Mouse (Mus musculus): Measurements from ENCODE around the gene Pramel1. TPM values are rescaled to one million over a fixed set of nuclear protein-coding genes. Genes with fewer than 3 reads are reported as not detected.

The Pramel1 gene
- polyA plus RNA-seq, 1 experiment from 2014 or later = not detected

DNA sequence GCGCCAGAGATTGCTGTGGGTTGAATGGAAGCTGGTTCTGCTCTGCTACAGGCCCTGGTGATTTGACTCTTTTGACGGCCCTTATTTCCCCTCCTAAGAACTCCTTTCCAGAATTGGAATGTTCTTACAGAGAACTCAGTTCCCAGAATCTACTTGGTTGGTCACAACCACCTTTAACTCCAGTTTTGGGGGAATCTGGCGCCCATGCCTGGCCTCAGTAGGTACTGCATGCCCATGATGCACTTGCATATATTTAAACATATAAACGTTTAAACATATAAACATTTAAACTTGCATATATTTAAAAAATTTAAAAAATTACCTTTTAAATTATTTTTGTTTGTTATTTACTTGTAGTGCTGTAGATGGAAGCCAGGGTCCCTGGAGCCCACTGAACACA is 10.6 kb upstream of the Pramel1 start:
- ATAC-seq = no peak
- Histone ChIP-seq H3K27ac (ENCODE audit: low read length) (no peak overlapping the region), H3K27me3 (replicated peaks; ENCODE audit: insufficient read depth, low read length) (no peaks in the 10 kb centered on the region), H3K36me3 (ENCODE audit: insufficient read depth, low read length) (no peaks in the 10 kb centered on the region), H3K9me3 (ENCODE audit: low read length) (no peaks in the 10 kb centered on the region), H3K4me1 (ENCODE audit: insufficient read depth, low read depth, low read length) (no peaks in the 10 kb centered on the region), H3K4me2 (replicated peaks; ENCODE audit: low read depth, low read length) (no peak overlapping the region), H3K4me3 (ENCODE audit: low read depth, low read length) (no peak overlapping the region), H3K9ac (replicated peaks; ENCODE audit: low read depth) (no peak overlapping the region)
- no peak for DNase-seq (ENCODE audit: low spot score)
- WGBS = 36% methylated on average over 4 of the region's 4 CpGs
- TF ChIP-seq EP300 (IDR thresholded peaks at IDR 0.05) (no peak), CTCF (IDR thresholded peaks at IDR 0.05) (peak; percentile 52)

DNA sequence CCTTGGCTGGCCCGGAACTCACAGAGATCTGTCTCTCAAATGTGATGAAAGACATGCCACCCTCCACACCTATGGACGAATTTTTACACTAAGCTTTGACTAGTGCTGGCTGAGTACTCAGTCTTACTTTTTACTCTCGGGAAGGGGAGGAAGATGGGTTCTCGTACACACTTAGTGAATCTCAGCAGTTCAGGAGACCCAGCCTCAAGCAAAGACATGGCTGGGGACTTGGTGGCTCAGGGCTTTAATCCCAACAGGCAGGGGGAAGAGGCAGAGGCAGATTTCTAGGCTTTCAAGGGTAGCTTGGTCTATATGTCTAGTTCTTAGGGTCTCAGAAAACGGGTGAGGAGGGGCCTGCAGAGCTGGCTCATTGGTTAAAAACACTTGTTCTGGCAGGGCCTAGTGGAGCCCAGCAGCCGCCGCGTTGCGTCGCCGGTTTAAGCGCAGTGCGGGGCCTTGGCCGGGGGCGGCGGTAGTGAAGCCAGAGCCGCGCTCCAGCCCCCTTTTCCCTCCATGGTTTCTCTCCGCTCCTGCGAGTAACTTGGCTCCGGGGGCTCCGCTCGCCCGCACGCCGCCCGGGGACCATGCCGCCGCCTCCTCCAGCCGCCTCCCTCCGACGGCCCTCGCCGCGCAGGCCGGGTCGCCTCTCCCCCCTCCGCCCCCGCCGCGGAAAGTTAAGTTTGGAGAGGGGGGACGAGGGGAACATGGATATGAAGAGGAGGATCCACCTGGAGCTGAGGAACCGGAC is 5.1 kb upstream of the Pramel1 start:
- Histone ChIP-seq H3K36me3 (ENCODE audit: insufficient read depth, low read length) (no peaks in the 10 kb centered on the region), H3K4me3 (ENCODE audit: low read depth, low read length) (peak overlapping the region; percentile 30)

DNA sequence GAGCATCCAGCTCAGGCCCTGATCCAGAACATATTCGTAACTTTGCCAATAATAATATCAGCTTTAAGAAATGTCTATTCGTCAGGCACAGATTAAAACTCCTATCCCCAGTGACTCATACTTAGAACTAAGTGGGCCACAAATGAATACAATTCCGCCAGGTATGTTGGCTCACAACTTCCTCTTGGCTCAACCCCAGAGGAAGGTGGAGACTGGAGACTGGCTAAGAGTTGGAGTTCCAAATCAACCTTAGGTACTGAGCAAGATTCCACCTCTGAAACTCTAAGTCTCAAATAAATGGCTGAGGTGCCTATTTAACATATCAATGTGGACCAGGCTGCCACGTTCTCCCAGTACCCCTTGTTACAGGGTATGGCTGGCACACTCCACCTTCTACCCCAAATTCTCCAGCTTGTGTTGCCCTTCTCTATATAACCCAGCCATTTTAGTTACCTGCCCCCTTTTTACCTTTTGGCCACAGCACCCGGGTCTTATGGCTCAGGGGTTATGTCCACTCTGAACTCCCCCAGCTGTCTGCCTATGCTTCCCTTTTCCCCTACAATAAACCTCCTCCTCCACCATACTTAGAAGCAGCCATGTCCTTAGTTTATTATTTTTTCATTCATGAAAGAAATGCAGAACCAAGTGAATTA is 17.5 kb downstream of the Pramel1 start:
- peak overlapping the region; percentile 90 for H3K27ac ChIP-seq (ENCODE audit: low read length)

More for the DNA sequence above, 5.1 kb upstream of the Pramel1 start:
- H3K4me1 ChIP-seq (ENCODE audit: insufficient read depth, low read depth, low read length) = no peaks in the 10 kb centered on the region
- peak; percentile 62 for DNase-seq (ENCODE audit: low spot score)
- H3K4me2 ChIP-seq (replicated peaks; ENCODE audit: low read depth, low read length) = peak overlapping the region; percentile 53
- no peak for TF ChIP-seq EP300 (IDR thresholded peaks at IDR 0.05)
- TF ChIP-seq CTCF (IDR thresholded peaks at IDR 0.05) = peak; percentile 59
- no peaks in the 10 kb centered on the region for H3K9me3 ChIP-seq (ENCODE audit: low read length)
- H3K27ac ChIP-seq (ENCODE audit: low read length) = no peak overlapping the region
- no peaks in the 10 kb centered on the region for H3K27me3 ChIP-seq (replicated peaks; ENCODE audit: insufficient read depth, low read length)
- WGBS = 8% methylated on average over 34 of the region's 43 CpGs
- H3K9ac ChIP-seq (replicated peaks; ENCODE audit: low read depth) = no peak overlapping the region
- ATAC-seq = peak; percentile 79

DNA sequence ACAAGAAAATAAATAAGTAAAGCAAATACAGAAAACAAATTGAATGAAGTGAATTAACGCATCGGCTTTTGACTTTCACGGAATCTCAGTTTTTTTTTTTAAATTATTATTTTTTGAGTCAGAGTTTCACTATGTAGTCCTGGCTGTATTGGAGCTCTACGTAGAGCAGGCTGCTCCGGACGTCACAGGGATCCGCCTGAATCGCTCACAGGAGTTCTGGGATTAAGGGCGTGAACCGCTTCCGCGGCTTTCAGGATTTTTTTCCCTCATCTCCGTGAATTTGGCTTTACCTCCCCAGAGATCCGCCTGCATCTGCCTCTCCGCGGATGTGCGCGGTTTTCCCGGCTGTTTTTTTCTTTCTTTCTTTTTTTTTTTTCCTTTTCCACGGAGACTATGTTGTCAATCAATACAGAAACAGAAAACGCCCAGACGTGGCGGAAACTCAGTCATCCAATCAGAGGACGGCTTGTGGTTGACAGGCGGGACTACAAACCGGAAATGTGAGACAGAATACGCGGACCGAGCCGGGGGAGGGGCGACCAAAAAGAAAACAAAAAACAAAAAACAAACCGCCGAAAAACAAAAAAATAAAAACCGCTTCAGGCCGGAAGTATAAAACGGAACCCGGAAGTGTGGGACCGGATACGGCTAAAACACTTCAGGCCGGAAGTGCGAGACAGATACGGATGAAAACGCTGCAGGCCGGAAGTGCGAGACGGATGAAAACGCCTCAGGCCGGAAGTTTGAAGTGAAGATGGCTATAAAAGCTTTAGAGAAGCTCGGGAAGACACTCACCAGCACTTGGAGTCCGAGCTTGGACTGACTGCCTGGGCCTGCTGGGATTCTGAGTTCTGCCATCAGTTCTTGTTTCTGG is 18.2 kb downstream of the Pramel1 start, which contains the start of gene Pramef8:
Gene Pramef8 (plus strand): TSS at position 208 of the 874 bp plus-strand sequence.
- Histone ChIP-seq H3K4me2 (replicated peaks; ENCODE audit: low read depth, low read length) (peak within 1 kb of the TSS; percentile 53), H3K9ac (replicated peaks; ENCODE audit: low read depth) (peak within 1 kb of the TSS; percentile 62), H3K27me3 (replicated peaks; ENCODE audit: insufficient read depth, low read length) (no peaks in the 10 kb centered on the region), H3K36me3 (ENCODE audit: insufficient read depth, low read length) (peaks cover 18% of the 10 kb centered on the region), H3K4me1 (ENCODE audit: insufficient read depth, low read depth, low read length) (peaks cover 5% of the 10 kb centered on the region; the same call in 1 of the 2 replicates), H3K4me3 (ENCODE audit: low read depth, low read length) (peak within 1 kb of the TSS; percentile 65), H3K9me3 (ENCODE audit: low read length) (no peaks in the 10 kb centered on the region), H3K27ac (ENCODE audit: low read length) (peak within 1 kb of the TSS; percentile 90)
- peak; percentile 97 for DNase-seq (ENCODE audit: low spot score)
- under 1% methylated on average over 50 of the region's 50 CpGs for WGBS
- ATAC-seq = peak; percentile 97
- TF ChIP-seq EP300 (IDR thresholded peaks at IDR 0.05) (peak; percentile 73), CTCF (IDR thresholded peaks at IDR 0.05) (no peak)

More for the DNA sequence above, 17.5 kb downstream of the Pramel1 start:
- TF ChIP-seq EP300 (IDR thresholded peaks at IDR 0.05) (no peak), CTCF (IDR thresholded peaks at IDR 0.05) (no peak)
- peak overlapping the region; percentile 62 for H3K9ac ChIP-seq (replicated peaks; ENCODE audit: low read depth)
- no peaks in the 10 kb centered on the region for H3K9me3 ChIP-seq (ENCODE audit: low read length)
- peak; percentile 57 for DNase-seq (ENCODE audit: low spot score)
- no peaks in the 10 kb centered on the region for H3K27me3 ChIP-seq (replicated peaks; ENCODE audit: insufficient read depth, low read length)
- H3K36me3 ChIP-seq (ENCODE audit: insufficient read depth, low read length) = peaks cover 10% of the 10 kb centered on the region; the same call in 1 of the 2 replicates
- 65% methylated on average over 5 of the region's 5 CpGs for WGBS
- H3K4me1 ChIP-seq (ENCODE audit: insufficient read depth, low read depth, low read length) = peaks cover 5% of the 10 kb centered on the region; the same call in 1 of the 2 replicates
- H3K4me2 ChIP-seq (replicated peaks; ENCODE audit: low read depth, low read length) = peak overlapping the region; percentile 48
- ATAC-seq = no peak
- peak overlapping the region; percentile 65 for H3K4me3 ChIP-seq (ENCODE audit: low read depth, low read length)

DNA sequence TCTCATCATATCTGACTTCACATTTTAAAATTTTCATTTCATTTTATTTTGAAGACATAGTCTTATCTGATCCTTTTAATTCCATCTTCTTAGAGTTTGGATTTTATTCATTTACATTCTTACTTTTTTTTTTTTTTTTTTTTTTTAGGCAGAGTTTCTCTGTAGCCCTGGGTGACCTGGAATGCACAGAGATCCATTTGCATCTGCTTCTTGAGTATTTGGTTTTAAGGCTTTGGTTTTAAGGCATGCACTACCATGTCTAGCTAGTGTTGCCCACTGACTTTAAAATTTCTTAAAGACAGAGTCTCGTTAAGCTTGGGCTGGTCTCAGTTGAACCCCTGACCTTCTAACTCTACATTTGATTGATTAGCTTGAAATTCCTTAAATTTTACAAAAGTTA is 19.4 kb downstream of the Pramel1 start:
- TF ChIP-seq CTCF (IDR thresholded peaks at IDR 0.05) (no peak), EP300 (IDR thresholded peaks at IDR 0.05) (no peak)
- 95% methylated on average over 1 of the region's 1 CpGs for WGBS
- ATAC-seq = no peak

More for the DNA sequence above, 19.4 kb downstream of the Pramel1 start:
- Histone ChIP-seq H3K9ac (replicated peaks; ENCODE audit: low read depth) (no peak overlapping the region), H3K9me3 (ENCODE audit: low read length) (no peaks in the 10 kb centered on the region), H3K4me2 (replicated peaks; ENCODE audit: low read depth, low read length) (no peak overlapping the region), H3K27ac (ENCODE audit: low read length) (no peak overlapping the region), H3K4me1 (ENCODE audit: insufficient read depth, low read depth, low read length) (peaks cover 5% of the 10 kb centered on the region; the same call in 1 of the 2 replicates), H3K27me3 (replicated peaks; ENCODE audit: insufficient read depth, low read length) (no peaks in the 10 kb centered on the region), H3K4me3 (ENCODE audit: low read depth, low read length) (no peak overlapping the region), H3K36me3 (ENCODE audit: insufficient read depth, low read length) (peaks cover 29% of the 10 kb centered on the region)
- no peak for DNase-seq (ENCODE audit: low spot score)
